Mouse (Mus musculus) heart, adult 2 months (tissue): ENCODE results near the gene Gtpbp6.

Source experiments
- CTCF ChIP-seq: fragments of 200-600 bp; IDR thresholded peaks from 2 replicates; pipeline ENCODE4 v1.8.1; 2022; ENCODE audit warnings: antibody characterized with exemption, mild to moderate bottlenecking, moderate library complexity
- POLR2A ChIP-seq: fragments of 200-500 bp; IDR thresholded peaks from 2 replicates; pipeline ENCODE4 v1.6.1; 2011; ENCODE audit warnings: mild to moderate bottlenecking, low read depth, low read length, control low read depth; ENCODE audit not compliant: insufficient read depth

DNA sequence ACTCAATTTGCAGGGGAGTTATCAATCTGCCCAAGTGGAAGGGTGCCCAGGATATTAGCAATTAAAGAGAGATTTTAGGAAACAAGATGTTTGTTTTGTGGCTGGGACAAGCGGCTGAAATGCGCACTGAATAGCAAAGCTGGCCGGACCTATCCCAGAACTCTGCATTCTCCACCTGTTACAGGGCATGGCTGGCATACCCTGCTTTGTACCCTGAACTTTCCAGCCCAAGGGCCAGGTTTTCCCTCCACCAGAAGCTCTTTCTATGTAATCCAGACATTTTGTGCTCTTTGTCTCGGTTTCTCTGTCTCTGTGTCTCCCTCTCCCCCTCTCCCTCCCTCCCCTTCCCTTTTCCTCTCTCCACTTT is 13.2 kb downstream of the Gtpbp6 start:
- TF ChIP-seq CTCF (no peak), POLR2A (no peak)
